Mouse (Mus musculus): ENCODE measurements at regions not wholly inside any gene's neighbourhood (a gene's known extent, or its start where the extent isn't known, plus 50 kb on each side); places are given as distances from the start of the nearest gene placed in this dataset.

DNA sequence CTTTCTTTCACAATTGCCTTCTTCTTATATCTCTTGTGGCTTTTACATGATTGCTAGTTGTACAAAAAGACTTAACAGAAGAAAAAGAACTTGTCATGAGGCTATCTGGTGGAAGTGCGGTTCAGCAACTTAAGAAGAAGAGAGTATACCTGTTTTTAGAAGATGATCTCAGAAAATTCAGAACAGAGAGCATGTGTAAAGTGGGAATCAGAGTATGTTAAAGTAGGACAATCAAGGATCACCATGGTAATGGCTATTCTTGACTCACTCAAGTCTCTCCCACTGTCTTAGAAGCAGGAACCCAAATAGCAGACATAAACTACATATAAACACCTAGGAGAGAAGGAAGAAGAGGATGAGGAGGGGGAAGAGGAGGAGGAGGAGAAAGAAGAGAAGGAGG is 857.9 kb upstream of the Nr2f1 start:
- Histone ChIP-seq H3K9me3 (replicated peaks) (no peaks in the 10 kb centered on the region), H3K27me3 (ENCODE audit: insufficient read depth, low read length) (no peaks in the 10 kb centered on the region), H3K4me3 (ENCODE audit: low read depth, low read length) (no peak overlapping the region), H3K4me1 (ENCODE audit: insufficient read depth, low read depth, low read length) (no peaks in the 10 kb centered on the region), H3K36me3 (replicated peaks) (no peaks in the 10 kb centered on the region)
- DNase-seq (ENCODE audit: low spot score) (no peak), ATAC-seq (ENCODE audit: extremely low read depth, insufficient number of reproducible peaks, low FRiP score, poor library complexity, severe bottlenecking) (no peak)
- TF ChIP-seq POLR2AphosphoS5 (IDR thresholded peaks at IDR 0.05; ENCODE audit: insufficient replicate concordance, low read depth, low read length), result no peak
- no peak for TF ChIP-seq GATA2 (IDR thresholded peaks at IDR 0.05; ENCODE audit: borderline replicate concordance, low read depth, low read length)
- no peak for TF ChIP-seq TAL1 (conservative IDR thresholded peaks at IDR 0.05; ENCODE audit: low read depth, low read length)
- TF ChIP-seq CTCF (IDR thresholded peaks at IDR 0.05; ENCODE audit: low read depth, low read length), result no peak
- TF ChIP-seq GATA1 (IDR thresholded peaks at IDR 0.05; ENCODE audit: borderline replicate concordance, low read length), result no peak

DNA sequence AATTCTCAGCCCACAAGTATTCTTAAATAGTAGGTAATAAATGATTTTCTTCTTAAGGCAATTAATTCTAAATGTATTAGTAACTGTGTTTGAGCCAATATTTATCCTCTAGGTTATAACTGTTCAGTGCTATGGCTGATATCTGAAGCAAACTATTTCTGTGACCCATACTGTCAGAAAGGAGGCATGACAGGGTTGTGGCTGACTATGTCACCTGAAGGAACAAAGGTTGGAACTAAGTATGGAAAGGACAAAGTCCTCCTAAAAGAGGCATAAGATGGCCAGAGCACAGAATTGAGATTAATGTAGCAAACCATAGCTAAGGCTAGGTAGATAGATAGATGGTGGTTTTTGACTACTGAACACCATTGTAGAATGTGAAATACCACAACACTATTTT is 854.9 kb upstream of the Nr2f1 start:
- ATAC-seq (ENCODE audit: extremely low read depth, insufficient number of reproducible peaks, low FRiP score, poor library complexity, severe bottlenecking), result no peak
- H3K36me3 ChIP-seq (replicated peaks), result no peaks in the 10 kb centered on the region
- no peak overlapping the region for H3K4me3 ChIP-seq (ENCODE audit: low read depth, low read length)
- TF ChIP-seq POLR2AphosphoS5 (IDR thresholded peaks at IDR 0.05; ENCODE audit: insufficient replicate concordance, low read depth, low read length), result no peak
- no peak for TF ChIP-seq GATA2 (IDR thresholded peaks at IDR 0.05; ENCODE audit: borderline replicate concordance, low read depth, low read length)
- TF ChIP-seq CTCF (IDR thresholded peaks at IDR 0.05; ENCODE audit: low read depth, low read length), result no peak
- no peak for TF ChIP-seq GATA1 (IDR thresholded peaks at IDR 0.05; ENCODE audit: borderline replicate concordance, low read length)
- TF ChIP-seq TAL1 (conservative IDR thresholded peaks at IDR 0.05; ENCODE audit: low read depth, low read length), result no peak
- no peaks in the 10 kb centered on the region for H3K27me3 ChIP-seq (ENCODE audit: insufficient read depth, low read length)
- no peaks in the 10 kb centered on the region for H3K9me3 ChIP-seq (replicated peaks)
- H3K4me1 ChIP-seq (ENCODE audit: insufficient read depth, low read depth, low read length), result no peaks in the 10 kb centered on the region
- no peak for DNase-seq (ENCODE audit: low spot score)

DNA sequence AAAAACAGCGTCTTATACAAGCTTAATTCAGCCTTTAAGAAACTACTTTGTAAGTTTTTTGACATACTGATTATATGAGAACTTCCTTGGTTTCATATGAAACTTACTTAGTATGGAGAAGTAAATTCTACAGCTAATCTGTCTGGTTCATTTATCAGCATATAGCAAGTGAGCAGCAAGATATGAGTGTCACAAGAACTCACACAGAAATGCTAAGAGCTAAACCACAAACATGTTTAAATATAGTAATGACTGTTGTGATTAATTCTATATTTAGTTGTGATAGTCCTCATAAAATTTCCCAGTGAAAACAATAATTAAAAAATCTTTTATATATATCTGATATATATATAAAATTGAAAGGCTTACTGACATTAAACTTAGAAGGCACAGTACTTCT is 853.9 kb upstream of the Nr2f1 start:
- ATAC-seq (ENCODE audit: extremely low read depth, insufficient number of reproducible peaks, low FRiP score, poor library complexity, severe bottlenecking), result no peak
- no peak for DNase-seq (ENCODE audit: low spot score)
- Histone ChIP-seq H3K4me3 (ENCODE audit: low read depth, low read length) (no peak overlapping the region), H3K4me1 (ENCODE audit: insufficient read depth, low read depth, low read length) (no peaks in the 10 kb centered on the region), H3K27me3 (ENCODE audit: insufficient read depth, low read length) (no peaks in the 10 kb centered on the region), H3K36me3 (replicated peaks) (no peaks in the 10 kb centered on the region), H3K9me3 (replicated peaks) (no peaks in the 10 kb centered on the region)
- no peak for TF ChIP-seq POLR2AphosphoS5 (IDR thresholded peaks at IDR 0.05; ENCODE audit: insufficient replicate concordance, low read depth, low read length)
- TF ChIP-seq GATA1 (IDR thresholded peaks at IDR 0.05; ENCODE audit: borderline replicate concordance, low read length), result no peak
- no peak for TF ChIP-seq CTCF (IDR thresholded peaks at IDR 0.05; ENCODE audit: low read depth, low read length)
- no peak for TF ChIP-seq GATA2 (IDR thresholded peaks at IDR 0.05; ENCODE audit: borderline replicate concordance, low read depth, low read length)
- TF ChIP-seq TAL1 (conservative IDR thresholded peaks at IDR 0.05; ENCODE audit: low read depth, low read length), result no peak

DNA sequence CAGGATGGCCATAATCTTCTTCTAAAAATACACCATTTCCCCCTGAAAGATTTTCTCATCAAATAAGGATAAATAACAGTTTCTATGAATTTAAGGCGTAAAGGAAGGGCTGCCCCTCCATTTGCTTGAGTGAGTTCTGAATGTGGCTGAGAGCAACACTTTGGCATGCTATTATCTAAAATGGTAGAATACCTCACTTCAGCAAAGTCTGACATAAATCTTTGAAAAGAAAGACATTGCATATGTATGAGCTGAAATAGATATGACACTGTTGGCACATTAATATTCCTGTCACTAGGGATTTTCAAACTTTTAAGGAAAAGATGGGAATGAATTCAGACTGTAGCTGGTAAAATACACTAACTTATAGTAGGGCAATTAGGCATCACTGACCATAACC is 847.7 kb upstream of the Nr2f1 start:
- TF ChIP-seq GATA1 (IDR thresholded peaks at IDR 0.05; ENCODE audit: borderline replicate concordance, low read length) (no peak), CTCF (IDR thresholded peaks at IDR 0.05; ENCODE audit: low read depth, low read length) (no peak), GATA2 (IDR thresholded peaks at IDR 0.05; ENCODE audit: borderline replicate concordance, low read depth, low read length) (no peak), POLR2AphosphoS5 (IDR thresholded peaks at IDR 0.05; ENCODE audit: insufficient replicate concordance, low read depth, low read length) (no peak), TAL1 (conservative IDR thresholded peaks at IDR 0.05; ENCODE audit: low read depth, low read length) (no peak)
- Histone ChIP-seq H3K4me3 (ENCODE audit: low read depth, low read length) (no peak overlapping the region), H3K36me3 (replicated peaks) (no peaks in the 10 kb centered on the region), H3K9me3 (replicated peaks) (no peaks in the 10 kb centered on the region), H3K4me1 (ENCODE audit: insufficient read depth, low read depth, low read length) (no peaks in the 10 kb centered on the region), H3K27me3 (ENCODE audit: insufficient read depth, low read length) (no peaks in the 10 kb centered on the region)
- ATAC-seq (ENCODE audit: extremely low read depth, insufficient number of reproducible peaks, low FRiP score, poor library complexity, severe bottlenecking) (no peak), DNase-seq (ENCODE audit: low spot score) (no peak)

DNA sequence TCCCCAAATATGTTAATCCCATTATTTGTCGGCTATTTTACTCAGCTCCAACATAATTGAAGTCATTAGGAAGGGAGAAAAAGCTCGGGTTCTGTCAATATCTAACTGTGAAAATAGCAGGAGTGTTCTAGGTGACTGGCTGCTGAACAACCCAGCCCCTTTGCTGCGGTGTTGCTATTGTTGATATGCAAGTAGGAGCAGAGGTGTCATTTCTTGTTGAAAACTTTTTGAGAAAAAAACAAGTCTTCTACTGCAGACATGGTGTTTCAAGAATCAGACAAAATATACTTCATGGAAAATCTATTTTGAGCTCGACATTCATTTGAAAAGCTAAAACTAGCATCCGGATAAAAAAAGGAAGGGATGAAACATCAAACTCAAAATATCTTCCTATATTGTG is 845.1 kb upstream of the Nr2f1 start:
- no peak for ATAC-seq (ENCODE audit: extremely low read depth, insufficient number of reproducible peaks, low FRiP score, poor library complexity, severe bottlenecking)
- H3K4me1 ChIP-seq (ENCODE audit: insufficient read depth, low read depth, low read length), result no peaks in the 10 kb centered on the region
- TF ChIP-seq GATA1 (IDR thresholded peaks at IDR 0.05; ENCODE audit: borderline replicate concordance, low read length), result no peak
- no peaks in the 10 kb centered on the region for H3K36me3 ChIP-seq (replicated peaks)
- DNase-seq (ENCODE audit: low spot score), result no peak
- no peaks in the 10 kb centered on the region for H3K27me3 ChIP-seq (ENCODE audit: insufficient read depth, low read length)
- H3K9me3 ChIP-seq (replicated peaks), result no peaks in the 10 kb centered on the region
- no peak overlapping the region for H3K4me3 ChIP-seq (ENCODE audit: low read depth, low read length)

DNA sequence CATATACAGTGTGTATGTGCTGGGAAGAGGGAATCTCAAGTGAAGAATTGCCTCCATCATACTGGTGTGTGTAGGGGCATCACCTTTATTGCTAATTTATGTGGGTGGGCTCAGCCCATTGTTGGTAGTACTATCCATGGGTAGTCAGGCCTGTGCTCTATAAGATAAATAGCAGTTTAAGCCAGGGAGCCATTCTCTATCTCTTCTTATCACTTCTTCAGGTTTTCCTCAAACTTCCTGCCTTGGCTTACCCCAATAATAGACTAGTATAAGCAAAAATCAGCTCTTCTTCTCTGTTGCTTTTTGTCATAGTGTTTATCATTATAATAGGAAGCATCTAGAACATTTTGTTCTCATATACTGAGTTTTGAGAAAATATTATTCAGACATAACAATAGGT is 838.3 kb upstream of the Nr2f1 start:
- Histone ChIP-seq H3K36me3 (replicated peaks) (no peaks in the 10 kb centered on the region), H3K4me3 (ENCODE audit: low read depth, low read length) (no peak overlapping the region), H3K27me3 (ENCODE audit: insufficient read depth, low read length) (no peaks in the 10 kb centered on the region), H3K9me3 (replicated peaks) (no peaks in the 10 kb centered on the region), H3K4me1 (ENCODE audit: insufficient read depth, low read depth, low read length) (no peaks in the 10 kb centered on the region)
- ATAC-seq (ENCODE audit: extremely low read depth, insufficient number of reproducible peaks, low FRiP score, poor library complexity, severe bottlenecking) (no peak), DNase-seq (ENCODE audit: low spot score) (no peak)
- TF ChIP-seq GATA2 (IDR thresholded peaks at IDR 0.05; ENCODE audit: borderline replicate concordance, low read depth, low read length) (no peak), POLR2AphosphoS5 (IDR thresholded peaks at IDR 0.05; ENCODE audit: insufficient replicate concordance, low read depth, low read length) (no peak), GATA1 (IDR thresholded peaks at IDR 0.05; ENCODE audit: borderline replicate concordance, low read length) (no peak), TAL1 (conservative IDR thresholded peaks at IDR 0.05; ENCODE audit: low read depth, low read length) (no peak), CTCF (IDR thresholded peaks at IDR 0.05; ENCODE audit: low read depth, low read length) (no peak)

DNA sequence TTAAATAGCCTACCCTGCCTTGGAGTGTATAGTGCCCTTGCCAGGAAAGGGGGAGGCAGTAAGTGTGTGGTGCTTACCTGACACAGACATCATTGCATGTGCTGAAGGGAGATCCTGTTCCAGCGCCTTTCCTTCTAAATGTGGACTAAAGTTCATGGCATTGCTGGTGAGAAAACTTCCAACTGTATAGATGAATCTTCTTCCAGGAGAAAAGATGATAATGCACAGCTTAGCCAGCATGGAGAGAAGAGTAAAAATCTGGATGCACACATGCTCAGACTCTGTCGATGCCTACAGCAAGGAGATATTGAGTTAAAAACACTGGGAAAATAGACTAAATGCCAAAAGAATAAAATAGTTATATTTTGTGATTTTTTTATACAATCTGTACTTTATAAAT is 835.7 kb upstream of the Nr2f1 start:
- ATAC-seq (ENCODE audit: extremely low read depth, insufficient number of reproducible peaks, low FRiP score, poor library complexity, severe bottlenecking) (no peak), DNase-seq (ENCODE audit: low spot score) (no peak)
- Histone ChIP-seq H3K4me1 (ENCODE audit: insufficient read depth, low read depth, low read length) (no peaks in the 10 kb centered on the region), H3K27me3 (ENCODE audit: insufficient read depth, low read length) (no peaks in the 10 kb centered on the region; the same call in 1 of the 2 replicates), H3K4me3 (ENCODE audit: low read depth, low read length) (no peak overlapping the region), H3K36me3 (replicated peaks) (no peaks in the 10 kb centered on the region), H3K9me3 (replicated peaks) (no peaks in the 10 kb centered on the region)
- TF ChIP-seq POLR2AphosphoS5 (IDR thresholded peaks at IDR 0.05; ENCODE audit: insufficient replicate concordance, low read depth, low read length), result no peak
- no peak for TF ChIP-seq GATA1 (IDR thresholded peaks at IDR 0.05; ENCODE audit: borderline replicate concordance, low read length)
- TF ChIP-seq TAL1 (conservative IDR thresholded peaks at IDR 0.05; ENCODE audit: low read depth, low read length), result no peak
- TF ChIP-seq CTCF (IDR thresholded peaks at IDR 0.05; ENCODE audit: low read depth, low read length), result no peak
- TF ChIP-seq GATA2 (IDR thresholded peaks at IDR 0.05; ENCODE audit: borderline replicate concordance, low read depth, low read length), result no peak
